Mouse (Mus musculus): ENCODE measurements around the gene Rpusd2. TPM values are rescaled to one million over a fixed set of nuclear protein-coding genes. Genes with fewer than 3 reads are reported as not detected.

Gene Rpusd2
- polyA plus RNA-seq, 1 experiment from 2014 or later = 4.1 TPM

GRCm38 (mm10) chr2:119050132-119050650 lies 15.6 kb downstream of the Rpusd2 start:
- no peaks in the 10 kb centered on the region for H3K36me3 ChIP-seq (ENCODE audit: control insufficient read depth, insufficient read depth, low read length)
- WGBS = 90% methylated on average over 4 of the region's 4 CpGs

GRCm38 (mm10) chr2:119060139-119060538 lies 25.5 kb downstream of the Rpusd2 start:
- H3K27me3 ChIP-seq (ENCODE audit: control insufficient read depth, insufficient read depth, low read length) = no peaks in the 10 kb centered on the region
- no peak overlapping the region for H3K4me2 ChIP-seq (ENCODE audit: low read depth, low read length)
- no peak overlapping the region for H3K27ac ChIP-seq (ENCODE audit: low read depth, low read length)
- no peak overlapping the region for H3K9ac ChIP-seq (replicated peaks; ENCODE audit: low read depth, low read length)
- no peaks in the 10 kb centered on the region for H3K4me1 ChIP-seq (ENCODE audit: control insufficient read depth, insufficient read depth, low read length)
- 96% methylated on average over 2 of the region's 2 CpGs for WGBS
- H3K4me3 ChIP-seq (ENCODE audit: low read depth, low read length) = no peak overlapping the region
- H3K9me3 ChIP-seq (ENCODE audit: control insufficient read depth, low read length) = no peaks in the 10 kb centered on the region
- H3K36me3 ChIP-seq (ENCODE audit: control insufficient read depth, insufficient read depth, low read length) = no peaks in the 10 kb centered on the region
- ATAC-seq (ENCODE audit: low read depth) = no peak

More at GRCm38 (mm10) chr2:119050132-119050650, 15.6 kb downstream of the Rpusd2 start:
- no peak for ATAC-seq (ENCODE audit: low read depth)
- no peak overlapping the region for H3K9ac ChIP-seq (replicated peaks; ENCODE audit: low read depth, low read length)
- H3K4me3 ChIP-seq (ENCODE audit: low read depth, low read length) = no peak overlapping the region
- H3K4me2 ChIP-seq (ENCODE audit: low read depth, low read length) = no peak overlapping the region
- no peaks in the 10 kb centered on the region for H3K27me3 ChIP-seq (ENCODE audit: control insufficient read depth, insufficient read depth, low read length)
- H3K27ac ChIP-seq (ENCODE audit: low read depth, low read length) = no peak overlapping the region
- H3K4me1 ChIP-seq (ENCODE audit: control insufficient read depth, insufficient read depth, low read length) = no peaks in the 10 kb centered on the region
- no peaks in the 10 kb centered on the region for H3K9me3 ChIP-seq (ENCODE audit: control insufficient read depth, low read length)

- whole genome bisulfite sequencing = 94% methylated on average over 4 of the region's 4 CpGs
- Histone ChIP-seq H3K4me1 (ENCODE audit: control insufficient read depth, insufficient read depth, low read length) (no peaks in the 10 kb centered on the region), H3K9me3 (ENCODE audit: control insufficient read depth, low read length) (no peaks in the 10 kb centered on the region), H3K9ac (replicated peaks; ENCODE audit: low read depth, low read length) (no peak overlapping the region), H3K4me3 (ENCODE audit: low read depth, low read length) (no peak overlapping the region), H3K27me3 (ENCODE audit: control insufficient read depth, insufficient read depth, low read length) (no peaks in the 10 kb centered on the region), H3K4me2 (ENCODE audit: low read depth, low read length) (no peak overlapping the region), H3K27ac (ENCODE audit: low read depth, low read length) (no peak overlapping the region), H3K36me3 (ENCODE audit: control insufficient read depth, insufficient read depth, low read length) (no peaks in the 10 kb centered on the region)
- no peak for ATAC-seq (ENCODE audit: low read depth)
Observed at GRCm38 (mm10) chr2:119072397-119072796, 37.8 kb downstream of the Rpusd2 start.

GRCm38 (mm10) chr2:119086156-119086555 lies 51.6 kb downstream of the Rpusd2 start:
- H3K4me3 ChIP-seq (ENCODE audit: low read depth, low read length) = no peak overlapping the region
- no peak overlapping the region for H3K9ac ChIP-seq (replicated peaks; ENCODE audit: low read depth, low read length)
- no peaks in the 10 kb centered on the region for H3K4me1 ChIP-seq (ENCODE audit: control insufficient read depth, insufficient read depth, low read length)
- ATAC-seq (ENCODE audit: low read depth) = no peak
- no peaks in the 10 kb centered on the region for H3K27me3 ChIP-seq (ENCODE audit: control insufficient read depth, insufficient read depth, low read length)
- H3K27ac ChIP-seq (ENCODE audit: low read depth, low read length) = no peak overlapping the region
- no peak overlapping the region for H3K4me2 ChIP-seq (ENCODE audit: low read depth, low read length)
- no peaks in the 10 kb centered on the region for H3K9me3 ChIP-seq (ENCODE audit: control insufficient read depth, low read length)
- WGBS = 93% methylated on average over 2 of the region's 2 CpGs
- no peaks in the 10 kb centered on the region for H3K36me3 ChIP-seq (ENCODE audit: control insufficient read depth, insufficient read depth, low read length)

Other genes with a start within 250 kb of the Rpusd2 start
- gene Knstrn, start 220.8 kb upstream of the Rpusd2 start, polyA plus RNA-seq (2014; fragmentation: Nextera tagmentation; extraction: Ambion mirVana) = 7.2 and 11.5 TPM in 2 replicates
- 37.7 and 41.2 TPM in 2 replicates for gene Ivd, start 172.8 kb upstream of the Rpusd2 start, polyA plus RNA-seq (2014; fragmentation: Nextera tagmentation; extraction: Ambion mirVana)
- gene Bahd1, start 134.4 kb upstream of the Rpusd2 start, polyA plus RNA-seq (2014; fragmentation: Nextera tagmentation; extraction: Ambion mirVana) = 1.8 and 2.2 TPM in 2 replicates
- gene Chst14, start 108.3 kb upstream of the Rpusd2 start, polyA plus RNA-seq (2014; fragmentation: Nextera tagmentation; extraction: Ambion mirVana) = 3.5 and 8.5 TPM in 2 replicates
- 36.3 and 38.5 TPM in 2 replicates for gene Ccdc32, start 5.4 kb upstream of the Rpusd2 start, polyA plus RNA-seq (2014; fragmentation: Nextera tagmentation; extraction: Ambion mirVana)
- gene Knl1, start 12.3 kb downstream of the Rpusd2 start, polyA plus RNA-seq (2014; fragmentation: Nextera tagmentation; extraction: Ambion mirVana) = 2.9 and 4.9 TPM in 2 replicates
- 3.7 and 7.5 TPM in 2 replicates for gene Rad51, start 78.0 kb downstream of the Rpusd2 start, polyA plus RNA-seq (2014; fragmentation: Nextera tagmentation; extraction: Ambion mirVana)
- 44.6 and 46.4 TPM in 2 replicates for gene Rmdn3, start 122.2 kb downstream of the Rpusd2 start, polyA plus RNA-seq (2014; fragmentation: Nextera tagmentation; extraction: Ambion mirVana)
- gene Gchfr, start 133.0 kb downstream of the Rpusd2 start, polyA plus RNA-seq (2014; fragmentation: Nextera tagmentation; extraction: Ambion mirVana) = 1.6 and 1.8 TPM in 2 replicates
- 0.36 and 0.78 TPM in 2 replicates for gene Gm14137, start 139.7 kb downstream of the Rpusd2 start, polyA plus RNA-seq (2014; fragmentation: Nextera tagmentation; extraction: Ambion mirVana)
- gene Zfyve19, start 173.8 kb downstream of the Rpusd2 start, polyA plus RNA-seq (2014; fragmentation: Nextera tagmentation; extraction: Ambion mirVana) = 57.9 and 62.4 TPM in 2 replicates
- gene Dnajc17, start 174.0 kb downstream of the Rpusd2 start, polyA plus RNA-seq (2014; fragmentation: Nextera tagmentation; extraction: Ambion mirVana) = 22.5 and 24.0 TPM in 2 replicates
- gene Ppp1r14d, start 195.1 kb downstream of the Rpusd2 start, polyA plus RNA-seq (2014; fragmentation: Nextera tagmentation; extraction: Ambion mirVana) = not detected in 2 replicates
- gene Spint1, start 202.6 kb downstream of the Rpusd2 start, polyA plus RNA-seq (2014; fragmentation: Nextera tagmentation; extraction: Ambion mirVana) = 0.61 and 0.68 TPM in 2 replicates
- 24.6 and 31.9 TPM in 2 replicates for gene Rhov, start 236.5 kb downstream of the Rpusd2 start, polyA plus RNA-seq (2014; fragmentation: Nextera tagmentation; extraction: Ambion mirVana)

Measured in neural tube, embryonic 14.5 days (tissue).